Mouse (Mus musculus): Measurements from ENCODE around the gene Camp.

- TF ChIP-seq POLR2A (IDR thresholded peaks at IDR 0.05; ENCODE audit: borderline replicate concordance, control insufficient read depth, low read depth, low read length) (no peak), CTCF (IDR thresholded peaks at IDR 0.05; ENCODE audit: control insufficient read depth, insufficient read depth, low read length) (no peak)
These were observed 36.0 kb downstream of the Camp start for GRCm38 (mm10) chr9:109813424-109813823.

All from bone marrow, adult 2 months (tissue).